Mouse (Mus musculus): ENCODE measurements at regions not wholly inside any gene's neighbourhood (a gene's known extent, or its start where the extent isn't known, plus 50 kb on each side); places are given as distances from the start of the nearest gene placed in this dataset.
"Not testable (repeated sequence)": the region's sequence is repeated elsewhere in the genome, so short reads cannot be mapped to it uniquely, and the experiment has no call there.

DNA sequence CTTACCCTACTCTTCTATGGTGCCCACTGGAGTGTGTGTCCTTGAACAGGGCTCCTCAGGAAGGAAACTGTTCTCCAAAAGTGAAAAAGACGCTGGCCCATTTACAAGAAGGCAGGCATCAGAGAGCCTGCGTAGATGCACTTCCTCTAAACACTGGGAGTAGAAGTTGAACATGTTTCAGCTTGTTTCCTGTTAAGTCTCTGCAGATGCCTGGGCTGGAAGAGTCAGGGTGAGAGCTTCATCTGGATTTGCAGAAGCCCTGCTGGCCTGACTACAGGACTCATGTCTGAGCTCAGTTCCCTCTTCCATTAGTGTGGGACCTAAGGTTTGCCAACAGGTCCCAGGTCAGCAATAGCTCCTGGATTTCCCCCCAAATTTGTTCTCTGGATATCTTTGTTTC is 54.7 kb upstream of the Nlrp1b start:
- DNase-seq (ENCODE audit: low spot score in 2 of 2): peak in 1 of 2 experiments; percentile 19

DNA sequence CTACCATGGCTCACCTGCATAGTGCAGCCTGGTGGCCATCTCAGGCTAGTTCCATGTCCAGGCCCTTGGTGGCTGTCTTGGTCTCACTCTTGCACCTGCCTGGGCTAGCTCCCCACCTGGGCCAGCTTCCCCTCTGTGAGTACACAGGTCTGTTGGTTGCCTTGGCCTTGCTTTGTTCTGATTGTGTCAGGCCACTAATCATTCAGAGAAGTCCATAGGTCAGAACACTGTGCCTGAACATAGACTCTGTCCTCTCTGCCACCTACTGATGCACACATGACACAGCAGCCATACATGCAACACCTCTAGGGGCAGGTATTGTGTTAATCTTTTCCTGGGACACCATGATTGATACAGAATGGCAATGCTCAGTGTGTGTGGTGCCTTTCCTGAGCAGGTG is 57.7 kb upstream of the Nlrp1b start:
- DNase-seq (ENCODE audit: low spot score in 2 of 2): not testable (repeated sequence)

DNA sequence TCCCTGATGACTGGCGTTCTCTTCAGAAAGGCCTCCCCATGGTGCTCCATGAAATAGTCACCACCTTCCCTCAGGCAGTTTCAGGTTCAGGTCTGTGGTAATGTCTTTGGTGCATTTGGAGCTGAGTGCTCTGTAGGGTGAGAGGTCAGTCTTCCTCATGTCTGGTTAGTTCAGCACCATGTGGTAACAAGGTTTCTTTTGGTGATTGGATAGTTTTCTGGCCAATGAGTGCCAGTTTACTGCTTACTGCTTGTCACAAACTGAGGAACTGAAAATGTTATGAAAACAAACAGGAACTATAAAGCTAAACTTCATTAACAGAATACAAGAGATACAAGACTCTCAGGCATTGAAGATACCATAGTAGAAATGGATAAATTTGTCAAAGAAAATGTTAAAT is 59.0 kb upstream of the Nlrp1b start:
- DNase-seq (ENCODE audit: low spot score in 2 of 2): no peak

DNA sequence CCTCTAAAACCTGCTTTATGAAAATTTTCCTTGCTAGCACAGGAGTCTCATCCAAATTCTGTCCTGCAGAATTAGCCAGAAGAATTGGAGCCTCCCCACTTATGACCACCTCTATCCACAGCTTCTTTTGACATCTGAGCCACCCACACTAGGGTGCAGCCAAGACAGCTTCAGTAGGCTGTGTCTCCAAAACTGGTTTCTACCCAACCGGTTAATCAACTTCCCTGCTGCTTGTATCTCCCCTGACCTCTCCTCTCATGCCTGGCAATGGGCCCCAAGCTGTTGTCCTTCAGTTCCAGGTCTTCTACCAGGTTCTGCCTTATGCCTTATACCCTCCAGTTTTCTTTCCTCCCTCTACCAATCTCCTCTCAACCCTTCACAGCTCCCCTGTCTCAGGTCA is 68.9 kb upstream of the Nlrp1b start:
- no peak for DNase-seq (ENCODE audit: low spot score in 2 of 2)

DNA sequence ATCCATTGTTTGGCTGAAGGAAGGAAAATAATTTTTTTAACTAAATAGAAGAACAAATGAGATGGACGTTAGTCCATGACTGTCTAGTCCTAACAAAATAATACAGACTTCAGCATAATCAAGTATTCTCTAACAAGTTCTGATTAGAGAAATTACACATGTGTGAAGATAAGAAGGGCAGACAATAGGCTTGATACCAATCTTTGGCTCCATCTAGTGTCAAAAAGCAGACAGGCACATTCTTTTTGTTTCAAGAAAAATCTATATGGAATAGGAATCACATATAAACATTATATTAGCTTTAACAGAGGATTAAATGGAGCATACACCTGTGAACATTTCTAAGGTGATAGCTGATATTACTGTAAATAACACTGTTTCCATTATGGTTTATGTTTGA is 92.9 kb upstream of the Nlrp1b start:
- no peak for DNase-seq (ENCODE audit: low spot score in 2 of 2)

DNA sequence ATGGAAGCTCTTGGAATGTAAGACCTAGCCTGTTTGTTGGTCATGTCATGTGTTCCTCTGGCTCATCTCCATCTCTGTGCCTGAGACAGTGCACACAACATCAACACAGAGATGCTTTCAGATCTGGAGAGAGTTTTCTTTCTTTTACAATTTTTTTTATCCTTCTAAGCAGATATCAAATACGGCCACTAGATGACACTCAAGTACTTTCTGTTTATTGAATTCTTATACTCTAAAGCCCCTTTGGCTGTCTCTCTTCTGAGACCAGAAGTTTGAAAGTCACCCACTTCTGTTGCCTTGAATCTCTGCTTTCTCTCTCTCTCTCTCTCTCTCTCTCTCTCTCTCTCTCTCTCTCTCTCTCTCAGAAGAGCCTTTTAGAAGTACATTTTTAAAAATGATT is 106.9 kb upstream of the Nlrp1b start:
- DNase-seq (ENCODE audit: low spot score in 2 of 2): no peak

DNA sequence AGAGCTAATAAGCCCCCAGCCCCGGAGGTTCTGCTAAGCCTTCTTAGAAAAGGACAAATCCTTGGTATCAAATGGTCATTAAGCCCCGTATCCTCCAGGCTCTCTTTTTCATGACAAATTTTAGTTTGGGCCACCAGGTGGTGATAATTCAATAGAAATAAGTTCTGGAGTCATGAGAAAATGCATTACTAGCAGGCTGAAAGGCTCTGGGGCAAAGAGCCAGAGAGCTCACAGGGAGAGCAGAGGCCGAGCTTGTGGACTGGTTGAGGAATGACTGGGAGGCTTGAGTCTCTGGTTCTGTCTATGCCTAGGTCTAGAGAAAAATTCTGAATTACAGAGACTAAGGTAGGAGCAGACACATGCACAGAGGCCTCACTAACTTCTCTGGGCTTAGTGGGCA is 115.5 kb upstream of the Nlrp1b start:
- peak in 1 of 2 experiments; percentile 3 for DNase-seq (ENCODE audit: low spot score in 2 of 2)

DNA sequence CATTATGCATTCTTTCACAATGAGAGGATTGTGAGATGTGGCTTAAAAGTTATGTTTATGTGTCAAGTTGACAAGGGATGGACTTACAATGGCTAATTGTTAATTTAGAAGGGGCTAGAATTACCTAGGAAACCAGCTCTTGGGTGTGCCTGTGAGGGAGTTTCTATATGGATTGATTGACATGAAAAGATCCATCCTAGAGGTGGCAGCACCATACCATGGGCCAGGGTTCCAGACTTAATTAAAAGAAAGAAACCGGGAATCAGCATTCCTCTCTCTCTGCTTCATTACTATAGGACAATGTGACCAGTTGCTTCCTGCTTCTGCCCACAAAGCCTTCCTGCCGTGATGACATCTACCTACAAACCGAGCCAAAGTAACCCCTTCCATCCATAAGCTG is 126.6 kb upstream of the Nlrp1b start:
- DNase-seq (ENCODE audit: low spot score in 2 of 2): no peak

DNA sequence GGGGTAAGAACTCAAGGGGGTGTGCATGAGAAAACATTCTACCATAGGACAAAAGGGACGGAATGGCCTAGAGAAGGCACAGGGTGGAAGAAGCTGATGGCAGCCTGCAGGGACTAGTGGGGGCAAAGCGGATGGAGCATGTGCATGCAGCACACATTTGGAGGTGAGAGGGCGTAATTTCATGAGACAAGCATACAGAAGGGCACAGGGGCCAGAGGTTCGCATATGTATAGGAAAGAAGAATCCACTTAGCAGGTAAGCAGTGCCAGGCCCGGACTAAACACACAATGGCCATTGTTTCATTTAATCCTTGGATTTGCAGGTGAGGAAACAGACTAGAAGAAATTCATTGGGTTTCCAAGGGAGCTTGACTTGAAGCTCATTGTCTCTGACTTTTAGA is 130.3 kb upstream of the Nlrp1b start:
- no peak for DNase-seq (ENCODE audit: low spot score in 2 of 2)

DNA sequence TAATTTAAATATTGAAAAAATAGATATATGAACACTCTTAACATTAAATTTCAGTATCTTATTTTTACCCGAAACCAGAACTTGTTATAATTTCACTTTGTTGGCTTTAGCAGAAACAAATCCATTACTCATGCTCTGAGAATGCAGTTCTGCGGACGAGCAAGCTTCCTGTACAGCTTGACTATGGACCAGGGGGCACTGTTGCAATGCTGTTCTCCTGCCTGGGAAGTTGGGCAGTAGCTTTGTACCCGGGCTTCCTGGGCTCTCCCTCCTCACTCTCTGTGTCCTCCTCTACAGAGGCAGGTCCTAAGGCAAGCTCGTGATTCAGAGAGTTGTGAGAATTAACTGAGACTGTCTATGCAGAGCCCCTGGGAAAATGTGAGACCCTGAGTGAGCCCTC is 141.3 kb upstream of the Nlrp1b start:
- no peak for DNase-seq (ENCODE audit: low spot score in 2 of 2)

DNA sequence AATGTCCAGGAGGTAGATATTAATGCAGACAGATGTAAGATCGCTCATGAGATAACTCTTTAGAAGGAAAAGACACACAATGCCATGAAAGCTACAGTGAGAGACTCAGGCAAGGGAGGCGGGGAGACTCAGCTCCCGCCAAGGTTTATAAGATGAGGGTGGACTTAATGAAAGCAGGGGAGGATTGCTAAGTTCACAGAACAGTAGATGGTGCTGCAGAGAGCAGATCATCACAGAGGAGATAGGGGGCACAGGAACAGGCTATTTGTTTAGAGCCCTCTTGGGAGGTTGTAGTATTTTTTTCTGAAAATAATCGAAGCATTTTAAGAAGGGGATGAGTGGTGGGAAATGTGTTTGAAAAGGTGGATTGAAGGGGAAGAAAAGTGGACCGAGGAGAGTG is 144.6 kb upstream of the Nlrp1b start:
- no peak for DNase-seq (ENCODE audit: low spot score in 2 of 2)

DNA sequence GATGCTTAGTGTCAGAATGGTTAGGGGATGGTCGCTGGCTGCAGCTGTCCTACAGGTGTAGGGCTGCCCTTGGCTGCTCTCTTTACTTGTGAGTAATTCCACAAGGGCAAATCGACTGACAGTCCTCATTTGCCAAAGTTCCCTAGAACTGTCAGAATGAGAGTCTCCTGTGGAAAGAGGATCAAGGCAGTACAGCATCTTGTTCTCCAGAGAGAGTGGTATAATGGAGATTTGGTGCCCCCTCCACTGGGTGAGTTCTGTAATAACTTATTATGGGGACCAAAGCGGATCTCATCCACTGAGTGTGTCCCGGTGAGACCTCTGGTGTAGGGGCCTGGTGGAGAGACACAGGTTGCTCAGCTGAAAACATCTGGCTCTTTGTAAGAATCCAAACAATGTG is 157.9 kb upstream of the Nlrp1b start:
- no peak for DNase-seq (ENCODE audit: low spot score in 2 of 2)

DNA sequence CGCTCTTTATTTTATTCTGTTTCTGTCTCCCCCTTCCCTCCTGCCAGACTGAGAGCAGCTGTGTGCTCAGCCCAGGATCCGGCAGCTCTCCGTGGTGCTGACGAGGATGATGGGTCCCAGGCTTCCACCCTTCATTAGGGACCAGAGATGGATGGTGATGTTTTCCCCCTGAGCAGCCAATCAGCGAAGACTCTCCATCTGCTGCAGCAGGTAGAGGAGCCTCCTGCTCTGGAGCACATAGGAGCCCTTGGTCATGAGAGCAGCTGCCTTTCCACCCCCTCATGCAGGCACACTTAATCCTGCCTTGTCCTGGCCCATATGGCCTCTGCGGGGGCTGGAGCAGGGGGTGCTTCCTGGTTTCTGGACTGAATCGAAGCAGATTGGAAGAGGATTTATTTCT is 159.1 kb upstream of the Nlrp1b start:
- no peak for DNase-seq (ENCODE audit: low spot score in 2 of 2)

DNA sequence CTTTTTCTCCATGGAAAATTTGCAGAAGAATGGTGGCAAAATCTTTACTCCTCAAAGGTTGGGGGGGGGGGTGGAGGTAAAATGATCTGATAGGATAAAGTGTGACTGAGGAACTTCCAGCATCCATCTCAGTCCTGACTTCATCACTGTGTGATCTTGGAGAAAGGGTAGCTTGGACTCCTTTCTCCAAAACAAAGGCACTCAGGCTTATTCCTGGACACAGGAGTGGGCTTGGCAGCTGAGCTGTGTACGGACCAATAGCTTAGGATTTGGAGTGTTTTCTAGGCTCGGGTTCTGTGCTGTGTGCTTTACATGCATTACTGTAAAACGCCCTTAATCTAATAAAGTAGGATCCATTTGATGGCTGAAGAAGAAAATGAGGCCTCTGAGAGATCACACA is 159.6 kb upstream of the Nlrp1b start:
- no peak for DNase-seq (ENCODE audit: low spot score in 2 of 2)

DNA sequence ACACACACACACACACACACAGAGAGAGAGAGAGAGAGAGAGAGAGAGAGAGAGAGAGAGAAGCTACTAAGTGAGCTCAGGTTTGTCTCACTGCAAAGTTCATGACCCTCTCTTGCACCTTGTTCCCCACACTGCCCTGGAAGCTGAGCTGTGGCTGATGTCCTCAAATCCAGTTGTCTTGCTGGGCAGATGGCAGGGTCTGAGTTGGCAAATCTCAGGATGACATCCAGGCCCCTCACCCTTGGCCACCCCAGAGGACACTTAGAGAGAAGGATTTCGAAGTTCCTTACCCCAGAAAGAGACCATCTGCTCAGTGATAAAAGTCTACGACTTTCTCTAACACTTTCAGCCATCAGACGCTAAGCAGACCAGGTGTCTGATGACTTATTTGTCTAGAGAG is 160.1 kb upstream of the Nlrp1b start:
- no peak for DNase-seq (ENCODE audit: low spot score in 2 of 2)

DNA sequence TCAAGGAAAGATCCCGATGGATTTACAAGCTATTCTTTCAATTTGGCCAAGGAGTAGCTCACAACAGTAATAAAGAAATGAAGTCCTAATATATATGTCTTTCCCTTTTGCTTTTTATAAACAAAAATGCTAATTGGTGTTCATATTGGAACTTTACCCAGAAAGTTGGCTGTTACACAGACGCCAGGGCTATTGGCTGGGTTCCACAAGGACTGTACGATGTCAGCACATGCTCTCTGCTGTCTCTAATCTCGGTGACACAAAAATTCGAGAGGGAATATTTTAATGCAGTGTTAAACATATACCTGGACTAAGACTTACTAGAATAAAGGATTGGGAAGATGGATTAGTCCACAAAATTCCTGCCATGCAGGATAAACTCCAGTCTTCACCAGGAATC is 162.9 kb upstream of the Nlrp1b start:
- DNase-seq (ENCODE audit: low spot score in 2 of 2): no peak

DNA sequence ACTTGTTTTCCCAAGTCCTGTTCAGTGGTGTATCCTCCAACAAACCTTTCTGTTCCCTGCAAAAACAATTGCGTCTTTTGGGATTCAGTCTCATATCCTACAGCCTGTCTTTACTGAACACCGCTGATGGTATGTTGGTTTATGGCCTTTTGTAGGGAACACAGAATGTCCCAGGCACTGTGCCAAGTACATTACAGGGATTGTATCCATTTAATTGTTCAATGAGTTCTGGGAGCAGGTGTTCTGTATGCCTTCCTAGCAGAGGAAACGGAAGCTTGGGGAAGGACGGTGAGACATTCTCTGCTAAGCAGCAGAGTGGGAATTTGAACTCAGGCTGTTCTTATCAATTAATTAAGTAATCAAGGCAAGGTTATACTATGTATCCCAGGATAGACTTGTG is 164.5 kb upstream of the Nlrp1b start:
- no peak for DNase-seq (ENCODE audit: low spot score in 2 of 2)

DNA sequence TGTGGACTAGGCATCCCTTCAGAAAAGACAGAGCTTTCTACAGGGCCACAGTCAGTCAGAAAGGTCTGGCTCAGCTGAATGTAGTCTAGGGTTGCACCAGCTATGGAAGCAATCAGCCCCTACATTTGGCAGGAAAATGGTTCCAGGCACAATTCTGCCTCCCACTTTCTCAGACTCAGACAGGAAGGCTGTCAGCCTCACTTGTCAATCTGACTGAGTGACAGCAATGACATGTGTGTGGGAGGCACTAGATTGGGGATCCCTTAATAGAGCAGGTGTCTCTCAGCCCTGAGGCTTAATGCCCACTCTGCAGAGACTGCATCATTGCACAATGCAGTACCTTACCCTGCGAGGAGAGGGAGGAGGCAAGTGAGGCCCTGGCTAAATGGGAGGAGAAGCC is 165.1 kb upstream of the Nlrp1b start:
- DNase-seq (ENCODE audit: low spot score in 2 of 2): no peak

DNA sequence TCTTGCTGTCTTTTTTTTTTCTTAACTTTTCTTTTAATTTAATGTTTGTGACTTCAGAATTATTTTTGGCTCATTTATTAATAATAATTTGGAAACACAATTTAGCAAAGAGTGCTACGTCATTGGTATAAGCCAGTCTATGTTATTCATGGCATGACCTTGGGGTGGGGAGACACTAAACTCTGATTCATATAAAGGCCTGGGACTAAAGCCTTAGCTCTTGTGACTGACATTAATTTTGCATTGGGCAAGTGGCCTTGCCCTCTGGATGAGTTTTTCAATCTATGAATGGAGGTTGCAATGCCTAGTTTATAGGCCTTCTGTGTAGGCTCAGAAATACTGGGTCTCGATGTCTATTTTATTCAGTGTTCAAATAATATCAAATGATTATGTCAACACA is 169.8 kb upstream of the Nlrp1b start:
- no peak for DNase-seq (ENCODE audit: low spot score in 2 of 2)

DNA sequence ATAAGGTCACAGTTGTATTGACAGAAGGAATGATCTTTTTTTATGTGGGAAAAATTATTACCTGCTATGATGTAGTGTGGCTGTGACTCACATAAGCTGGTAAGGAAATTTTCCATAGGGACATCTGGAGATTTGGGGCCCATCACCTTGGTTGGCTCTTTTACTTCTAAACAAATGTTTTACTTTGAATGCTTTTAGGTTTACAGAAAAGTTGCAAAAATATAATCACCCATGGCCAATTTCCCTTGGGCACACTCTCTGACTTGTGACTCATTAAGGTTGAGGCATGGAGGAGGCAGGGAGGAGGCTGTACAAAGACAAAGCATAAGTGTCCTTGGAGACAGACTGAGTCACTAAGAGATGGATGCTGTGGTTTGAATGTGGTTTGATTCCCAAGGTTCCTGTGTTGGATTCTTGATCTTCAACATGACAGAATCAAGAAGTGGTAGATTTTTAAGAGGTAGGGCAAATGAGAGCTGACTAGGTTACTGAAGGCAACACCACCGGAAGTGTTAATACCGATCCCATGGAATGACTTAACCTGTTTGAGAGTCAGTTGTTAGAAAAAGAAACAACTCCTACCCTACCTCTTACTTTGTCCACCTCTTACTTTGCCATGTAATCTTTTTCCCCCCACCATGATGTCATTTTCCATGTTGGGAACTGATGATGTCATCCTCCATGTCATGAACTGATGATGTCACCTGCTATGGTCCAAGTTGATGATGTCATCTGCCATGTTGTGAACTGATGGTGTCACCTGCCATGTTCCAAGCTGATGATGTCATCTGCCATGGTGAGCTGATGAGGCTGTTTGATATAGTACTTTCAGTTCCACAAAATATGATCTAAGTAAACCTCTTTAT is 171.1 kb upstream of the Nlrp1b start:
- no peak for DNase-seq (ENCODE audit: low spot score in 2 of 2)

DNA sequence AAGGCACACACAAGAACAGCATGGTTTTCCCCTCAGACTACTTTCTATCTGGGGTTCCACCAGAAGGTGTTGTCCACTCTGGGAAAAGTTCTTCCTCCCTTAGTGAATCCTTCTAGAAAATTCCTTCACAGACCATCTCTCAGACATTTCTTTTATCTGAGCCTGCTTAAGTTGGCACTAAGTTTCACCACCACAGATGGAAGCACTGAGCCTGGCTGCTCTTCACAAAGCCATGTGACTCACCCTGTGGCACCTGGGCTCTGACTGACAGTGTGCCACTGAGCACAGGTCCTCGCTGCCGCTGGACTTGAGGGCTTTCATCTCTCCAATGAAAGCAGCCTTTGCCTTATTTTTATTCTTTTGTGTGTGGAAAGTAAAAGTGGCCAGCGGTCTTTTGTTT is 173.8 kb upstream of the Nlrp1b start:
- no peak for DNase-seq (ENCODE audit: low spot score in 2 of 2)

DNA sequence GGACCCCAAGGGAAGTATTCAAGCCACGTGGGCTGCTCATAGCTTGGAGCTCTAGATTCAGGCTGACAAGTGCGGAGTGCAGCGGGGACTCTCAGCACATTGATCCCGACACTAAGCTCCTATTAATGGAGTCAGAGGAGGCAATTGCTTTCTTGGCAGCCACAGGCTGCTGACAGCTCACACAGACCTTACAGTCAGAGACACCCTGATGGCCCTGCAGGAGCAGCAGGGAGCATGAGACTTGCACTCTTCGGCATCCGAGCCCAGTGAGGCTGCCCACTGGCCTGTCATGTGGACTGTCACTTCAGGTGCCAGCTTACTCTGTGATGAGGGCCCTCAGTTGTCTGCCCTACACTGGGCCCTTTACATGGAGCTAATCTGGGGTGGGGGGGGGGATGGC is 176.5 kb upstream of the Nlrp1b start:
- no peak for DNase-seq (ENCODE audit: low spot score in 2 of 2)

DNA sequence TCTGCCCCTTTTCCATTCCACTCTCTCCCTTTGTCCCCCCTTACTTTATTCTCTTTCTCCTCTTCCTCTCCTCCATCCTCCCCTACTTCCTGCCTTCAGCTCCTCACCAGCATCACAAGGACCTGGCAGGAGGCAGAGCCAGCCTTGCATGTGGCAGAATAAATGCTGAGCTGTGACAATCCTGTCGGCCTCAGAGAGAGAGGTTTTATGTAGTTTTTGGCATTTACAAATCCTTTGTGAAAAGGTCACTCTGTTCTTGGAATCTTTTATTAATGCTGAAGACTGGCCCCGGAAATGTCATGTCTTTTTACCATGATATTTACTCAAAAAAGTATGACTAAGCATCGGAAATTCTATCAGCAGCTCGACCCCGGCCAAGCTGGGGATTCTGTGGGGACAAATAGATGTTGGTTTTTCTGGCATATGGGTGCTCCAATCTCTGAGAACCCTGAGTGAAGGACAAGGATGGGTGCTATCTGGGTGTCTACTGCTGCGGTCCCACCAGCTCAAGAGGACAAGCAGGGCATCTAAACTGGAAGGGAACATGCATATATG is 178.8 kb upstream of the Nlrp1b start:
- no peak for DNase-seq (ENCODE audit: low spot score in 2 of 2)

DNA sequence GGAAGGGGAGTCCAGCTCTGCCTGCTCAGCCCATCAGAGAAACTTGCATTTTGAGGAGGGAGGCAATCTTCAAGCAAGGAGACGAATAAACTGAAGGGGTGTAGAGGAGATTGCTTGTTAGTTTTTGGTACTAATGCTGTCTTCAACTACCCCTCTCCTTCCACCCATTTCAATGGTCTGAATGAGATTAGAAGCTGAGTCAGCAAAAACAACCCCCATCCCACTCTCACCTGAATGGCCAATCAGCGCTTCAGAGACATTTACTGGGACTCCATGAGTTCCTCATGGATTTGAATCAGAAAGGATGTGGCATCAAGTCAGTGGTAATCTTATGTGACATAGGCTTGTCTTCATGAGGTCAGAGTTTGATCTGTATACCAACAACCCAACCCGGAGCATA is 180.0 kb upstream of the Nlrp1b start:
- DNase-seq (ENCODE audit: low spot score in 2 of 2): no peak
